Mouse (Mus musculus): Measurements from ENCODE around the gene Scaf1.

DNA sequence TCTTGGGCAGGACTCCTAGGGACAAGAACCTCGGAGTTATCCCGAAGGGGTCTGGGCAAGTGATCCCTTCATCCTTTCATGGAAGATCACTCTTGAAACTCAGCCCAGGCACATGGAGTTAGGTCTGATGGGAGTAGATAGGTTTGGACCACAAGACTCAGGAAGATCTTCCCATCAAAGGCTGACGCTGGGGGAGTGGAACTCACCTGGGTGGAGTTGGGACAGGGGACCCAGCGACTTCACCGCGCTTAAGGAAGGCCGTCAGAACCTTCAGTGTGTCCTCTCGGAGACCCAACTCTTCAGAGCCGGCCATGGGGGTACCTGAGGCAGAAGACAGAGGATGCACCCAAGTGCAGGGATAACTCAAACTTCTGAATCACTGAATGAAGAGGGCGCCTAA lies 19.5 kb downstream of the Scaf1 start:
- TF ChIP-seq CTCF (IDR thresholded peaks at IDR 0.05; ENCODE audit: borderline replicate concordance, insufficient read depth, low read length) (no peak), POLR2A (IDR thresholded peaks at IDR 0.05; ENCODE audit: low read depth, low read length) (no peak)

Data from embryonic fibroblast, embryonic 13.5 days (primary cell).